Mouse (Mus musculus) hindbrain, embryonic 13.5 days (tissue): ENCODE measurements around the gene Rnasek. TPM values are rescaled to one million over a fixed set of nuclear protein-coding genes. Genes with fewer than 3 reads are reported as not detected.

Source experiments
- ATAC-seq: fragments of 200-750 bp; cut with Nextera tagmentation; 2 replicates; pipeline ENCODE4 v1.8.0; 2017; ENCODE audit warnings: moderate TSS enrichment; ENCODE audit not compliant: low FRiP score
- H3K27ac ChIP-seq: fragments of 300-500 bp; sonication (generic); 2 replicates; pipeline ENCODE4 v1.5.1; 2015; ENCODE audit warnings: inconsistent platforms, mild to moderate bottlenecking, moderate library complexity
- H3K27me3 ChIP-seq: fragments of 300-500 bp; sonication (generic); 2 replicates; pipeline ENCODE4 v1.6.1; 2015; ENCODE audit warnings: mild to moderate bottlenecking, inconsistent platforms
- H3K36me3 ChIP-seq: fragments of 300-500 bp; sonication (generic); 2 replicates; pipeline ENCODE4 v1.6.1; 2015; ENCODE audit warnings: mild to moderate bottlenecking, inconsistent platforms
- H3K4me1 ChIP-seq: fragments of 300-500 bp; sonication (generic); replicated peaks from 2 replicates; pipeline ENCODE4 v1.6.1; 2015; ENCODE audit warnings: inconsistent platforms
- H3K4me2 ChIP-seq: fragments of 300-500 bp; sonication (generic); 2 replicates; pipeline ENCODE4 v1.6.1; 2015; ENCODE audit warnings: inconsistent platforms, mild to moderate bottlenecking, moderate library complexity
- H3K4me3 ChIP-seq: fragments of 300-500 bp; sonication (generic); 2 replicates; pipeline ENCODE4 v1.5.1; 2015; ENCODE audit warnings: mild to moderate bottlenecking, inconsistent platforms
- H3K9ac ChIP-seq: fragments of 300-500 bp; sonication (generic); 2 replicates; pipeline ENCODE4 v1.6.1; 2015; ENCODE audit warnings: mild to moderate bottlenecking, inconsistent platforms
- H3K9me3 ChIP-seq: fragments of 300-500 bp; sonication (generic); 2 replicates; pipeline ENCODE4 v1.6.1; 2016; ENCODE audit warnings: inconsistent platforms
- WGBS: fragments of 180-500 bp; shearing (Covaris S2); methylation state at CpG from one replicate; pipeline ENCODE4 v1.1.7; 2015; 5-methylcytosine and 5-hydroxymethylcytosine counted together
- microRNA counts: library from miRNA; unstranded; fragments of <30 nt; microRNA quantifications from one replicate; lab custom pipeline; 2016
- microRNA-seq: library from miRNA; unstranded; fragments of <30 nt; microRNA quantifications from one replicate; pipeline ENCODE4, GENCODE M21; 2016
- polyA plus RNA-seq: library from polyadenylated mRNA; unstranded; fragments of >200 nt; fragmentation: Nextera tagmentation; extraction: Ambion mirVana; gene quantifications from 2 replicates; pipeline ENCODE4 v1.2.1, GENCODE M21; 2015

Gene Rnasek
- polyA plus RNA-seq, 1 experiment from 2014 or later: 342 TPM

DNA sequence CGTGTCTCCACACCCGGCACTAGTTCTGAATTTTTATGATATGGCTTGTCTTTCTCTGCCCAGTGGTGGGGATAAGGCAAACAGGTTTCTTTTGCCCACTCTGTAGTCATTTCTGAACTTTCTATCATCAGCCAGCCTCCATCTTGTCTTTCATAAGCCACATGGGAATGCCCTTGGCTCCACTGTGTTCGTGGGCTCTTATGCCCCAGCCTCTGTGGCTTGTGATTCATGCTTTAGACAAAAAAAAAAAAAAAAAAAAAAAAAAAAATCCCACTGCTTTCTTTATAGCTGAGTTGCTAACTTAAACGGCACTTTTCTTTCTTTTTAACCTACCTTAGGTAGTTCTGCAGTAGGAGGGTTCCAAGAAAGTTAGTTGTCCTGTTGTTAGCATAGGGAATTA lies 47.5 kb downstream of the Rnasek start:
- Histone ChIP-seq H3K4me1 (no peaks in the 10 kb centered on the region), H3K27me3 (no peaks in the 10 kb centered on the region), H3K4me3 (no peak overlapping the region), H3K9ac (0 out of 2 replicates have a peak overlapping the region, but pooled peaks have one; percentile 29), H3K36me3 (no peaks in the 10 kb centered on the region), H3K27ac (no peak overlapping the region), H3K9me3 (no peaks in the 10 kb centered on the region), H3K4me2 (no peak overlapping the region)
- ATAC-seq: no peak
- 86% methylated on average over 4 of the region's 4 CpGs for WGBS

GRCm38 (mm10) chr11:70191188-70191587 lies 48.5 kb downstream of the Rnasek start:
- 83% methylated on average over 6 of the region's 6 CpGs for WGBS
- no peak for ATAC-seq

GRCm38 (mm10) chr11:70189319-70190134 lies 50.1 kb downstream of the Rnasek start:
- no peak for ATAC-seq
- Histone ChIP-seq H3K4me1 (no peaks in the 10 kb centered on the region), H3K36me3 (no peaks in the 10 kb centered on the region), H3K9ac (no peak overlapping the region), H3K27me3 (no peaks in the 10 kb centered on the region), H3K9me3 (no peaks in the 10 kb centered on the region), H3K4me3 (no peak overlapping the region), H3K27ac (no peak overlapping the region), H3K4me2 (0 out of 2 replicates have a peak overlapping the region, but pooled peaks have one; percentile 1)
- WGBS: 75% methylated on average over 28 of the region's 28 CpGs

More at GRCm38 (mm10) chr11:70191188-70191587, 48.5 kb downstream of the Rnasek start:
- Histone ChIP-seq H3K4me2 (no peak overlapping the region), H3K27ac (no peak overlapping the region), H3K9ac (no peak overlapping the region), H3K27me3 (no peaks in the 10 kb centered on the region), H3K9me3 (no peaks in the 10 kb centered on the region), H3K4me1 (no peaks in the 10 kb centered on the region), H3K4me3 (no peak overlapping the region), H3K36me3 (no peaks in the 10 kb centered on the region)

MicroRNAs within 50 kb of the gene (microRNA counts, 519-probe panel; counts per million panel counts)
- microRNA mmu-miR-195 (lab: Ali Mortazavi, UCI) (51.3 counts per million), microRNA mmu-miR-497 (lab: Ali Mortazavi, UCI) (51.3 counts per million)

Small RNAs within 50 kb of the gene (microRNA-seq; reads per million reads assigned to microRNA genes)
- 290 reads per million, percentile 62 among the genes with 10 or more reads in this experiment for gene Mir195a
- gene Mir497: not detected
- gene Mir497b: not detected

Other genes starting within 250 kb of the Rnasek start
- 670 and 709 TPM in 2 replicates for gene Gabarap, start 248.7 kb downstream of the Rnasek start, polyA plus RNA-seq
- 72.9 and 74.8 TPM in 2 replicates for gene Phf23, start 244.1 kb downstream of the Rnasek start, polyA plus RNA-seq
- 26.8 and 28.6 TPM in 2 replicates for gene Dvl2, start 239.2 kb downstream of the Rnasek start, polyA plus RNA-seq
- gene Acadvl, start 224.4 kb downstream of the Rnasek start, polyA plus RNA-seq: 56.9 and 59.4 TPM in 2 replicates
- gene Dlg4, start 222.9 kb downstream of the Rnasek start, polyA plus RNA-seq: 28.1 TPM in 2 replicates
- gene Asgr1, start 185.8 kb downstream of the Rnasek start, polyA plus RNA-seq: 1.5 and 1.7 TPM in 2 replicates
- not detected in 2 replicates for gene Asgr2, start 147.2 kb downstream of the Rnasek start, polyA plus RNA-seq
- 0.88 and 0.95 TPM in 2 replicates for gene Mgl2, start 109.5 kb downstream of the Rnasek start, polyA plus RNA-seq
- gene Clec10a, start 83.6 kb downstream of the Rnasek start, polyA plus RNA-seq: 0.47 and 1.3 TPM in 2 replicates
- 3.1 and 4.6 TPM in 2 replicates for gene Slc16a11, start 27.1 kb downstream of the Rnasek start, polyA plus RNA-seq
- 16.1 and 18.1 TPM in 2 replicates for gene Slc16a13, start 18.8 kb downstream of the Rnasek start, polyA plus RNA-seq
- 5.0 and 5.5 TPM in 2 replicates for gene Bcl6b, start 10.0 kb downstream of the Rnasek start, polyA plus RNA-seq
- 193 and 201 TPM in 2 replicates for gene 0610010K14Rik, start 1.9 kb downstream of the Rnasek start, polyA plus RNA-seq
- gene Gm21988, start within 50 bp of the Rnasek start, polyA plus RNA-seq: 12.4 and 14.7 TPM in 2 replicates
- gene Alox12, start 15.5 kb upstream of the Rnasek start, polyA plus RNA-seq: 2.1 and 2.8 TPM in 2 replicates
- not detected in 2 replicates for gene Alox12e, start 82.8 kb upstream of the Rnasek start, polyA plus RNA-seq
- gene Alox15, start 112.2 kb upstream of the Rnasek start, polyA plus RNA-seq: 0.10 TPM in 1 of 2 replicates, not detected in the other
- gene Pelp1, start 170.2 kb upstream of the Rnasek start, polyA plus RNA-seq: 33.3 and 33.6 TPM in 2 replicates
- gene Arrb2, start 192.8 kb upstream of the Rnasek start, polyA plus RNA-seq: 47.6 and 50.2 TPM in 2 replicates
- 43.2 and 45.5 TPM in 2 replicates for gene Med11, start 212.1 kb upstream of the Rnasek start, polyA plus RNA-seq
- gene Zmynd15, start 219.6 kb upstream of the Rnasek start, polyA plus RNA-seq: 0.45 and 0.98 TPM in 2 replicates
- 4.6 and 6.7 TPM in 2 replicates for gene Cxcl16, start 220.1 kb upstream of the Rnasek start, polyA plus RNA-seq